Mouse (Mus musculus) embryo, embryonic 11.5 days (tissue): ENCODE measurements around the gene Phf13.

Experiments
- DNase-seq: peaks from one replicate; pipeline ENCODE4 v3.0.0-alpha.2; 2012; ENCODE audit warnings: low read depth, low spot score

Gene Phf13

DNA sequence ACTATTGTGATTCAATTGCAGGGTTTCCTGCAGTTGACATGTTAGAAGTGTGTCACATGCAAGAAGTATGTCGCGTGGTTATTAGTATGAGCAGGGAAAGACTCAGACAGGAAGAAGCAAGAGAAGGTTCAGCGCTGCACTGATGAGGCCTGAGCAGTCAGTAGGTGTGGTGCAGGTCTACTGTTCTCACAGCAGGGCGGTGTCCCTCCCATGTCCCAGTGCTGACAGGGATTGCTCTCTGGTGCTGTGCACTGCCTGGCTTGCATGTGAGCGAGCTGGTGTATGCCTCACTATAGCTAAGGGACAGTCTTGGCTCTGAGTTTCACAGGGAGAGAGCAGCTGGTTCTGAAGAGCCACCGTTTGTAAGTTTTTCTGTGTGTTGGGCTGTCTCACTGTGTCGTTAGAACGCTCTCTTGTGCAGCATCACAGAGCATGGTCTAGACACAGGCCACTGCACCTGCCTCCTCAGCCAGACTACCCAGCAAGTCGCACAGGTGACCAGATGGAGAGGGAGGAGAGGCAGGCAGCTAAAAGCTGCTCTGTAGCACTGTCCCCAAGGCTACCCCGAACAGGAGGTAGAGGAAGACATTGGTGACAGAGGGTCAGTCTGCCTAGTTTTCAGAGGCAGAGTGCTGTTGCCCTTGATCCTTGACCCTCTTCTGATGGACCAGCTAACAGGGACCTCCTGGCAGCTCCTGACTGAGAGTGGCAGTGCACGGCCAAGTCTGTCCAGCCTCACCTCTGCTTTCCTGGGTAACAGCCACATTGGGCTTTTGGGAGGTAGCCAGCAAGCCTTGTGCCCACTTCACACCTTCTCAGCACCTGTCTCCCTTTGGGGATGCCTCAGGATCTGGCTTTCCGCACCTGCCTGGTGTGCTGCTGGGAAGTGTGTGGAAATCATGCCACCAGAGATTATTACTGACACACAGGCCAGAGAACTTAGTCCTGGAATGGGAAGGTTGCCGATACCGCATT lies 47.3 kb downstream of the Phf13 start:
- no peak for DNase-seq

DNA sequence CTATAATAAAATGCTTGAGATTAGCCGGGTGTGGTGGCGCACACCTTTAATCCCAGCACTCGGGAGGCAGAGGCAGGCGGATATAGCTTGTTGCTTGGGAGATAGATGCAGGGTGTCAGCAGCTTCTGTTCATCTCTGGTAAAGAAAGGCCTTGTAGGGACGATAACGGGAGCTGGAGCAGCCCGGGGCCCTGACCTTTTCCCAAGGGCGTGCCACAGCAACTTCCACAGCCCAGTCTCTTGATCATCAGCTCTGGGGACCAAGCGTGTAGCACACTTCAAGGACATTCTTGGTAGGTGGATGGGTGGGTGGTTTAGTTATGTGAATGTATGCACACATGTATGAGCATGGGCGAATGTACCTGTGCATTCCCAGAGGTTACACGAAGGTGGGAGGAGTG lies 49.8 kb downstream of the Phf13 start:
- DNase-seq: no peak
